Mouse (Mus musculus) v-Abl transformed pro-B cells (cell line): Measurements from ENCODE around the gene Dnal1.
"Not testable (repeated sequence)": the region's sequence is repeated elsewhere in the genome, so short reads cannot be mapped to it uniquely, and the experiment has no call there.

ENCODE experiments used
- in situ Hi-C, 2 experiments: fragments of 400-800 bp; cut with MboI; formaldehyde crosslinking; loops; one replicate each; pipeline ENCODE4 v1.15.1; 2025; ENCODE audit not compliant: unreplicated experiment in 2 of 2

The Dnal1 gene

GRCm38 (mm10) chr12:84114153-84114994 lies at the start of gene Dnal1:
Gene Dnal1, plus strand, starts transcription at chr12:84114366.
- in situ Hi-C loops = no loop called here

- in situ Hi-C loops = loop anchor here in 1 of 2 experiments (25.0 kb wide), 2 partner anchors 352 to 952 kb away; no protein-coding TSS in a partner anchor
Observed at GRCm38 (mm10) chr12:84064621-84065020, 49.5 kb upstream of the Dnal1 start.

GRCm38 (mm10) chr12:84067752-84068151 lies 46.4 kb upstream of the Dnal1 start:
- in situ Hi-C loops = loop anchor here in 1 of 2 experiments (25.0 kb wide), 2 partner anchors 355 to 955 kb away; no protein-coding TSS in a partner anchor

- in situ Hi-C loops = loop anchor here in 1 of 2 experiments (25.0 kb wide), 2 partner anchors 356 to 956 kb away; no protein-coding TSS in a partner anchor
Observed at GRCm38 (mm10) chr12:84068296-84068695, 45.9 kb upstream of the Dnal1 start.

GRCm38 (mm10) chr12:84068986-84069385 lies 45.2 kb upstream of the Dnal1 start, which contains the start of gene Acot5:
Gene Acot5, plus strand, starts transcription at chr12:84069325.
- in situ Hi-C loops = loop anchor here in 1 of 2 experiments (25.0 kb wide), 2 partner anchors 357 to 957 kb away; no protein-coding TSS in a partner anchor

- in situ Hi-C loops = loop anchor here in 1 of 2 experiments (25.0 kb wide), 2 partner anchors 357 to 957 kb away; no protein-coding TSS in a partner anchor
Observed at GRCm38 (mm10) chr12:84069582-84069981, 44.6 kb upstream of the Dnal1 start.

GRCm38 (mm10) chr12:84071696-84072095 lies 42.5 kb upstream of the Dnal1 start:
- in situ Hi-C loops = loop anchor here in 1 of 2 experiments (25.0 kb wide), 2 partner anchors 359 to 959 kb away; no protein-coding TSS in a partner anchor

- in situ Hi-C loops = no loop called here
Observed at GRCm38 (mm10) chr12:84077371-84077990, 36.7 kb upstream of the Dnal1 start.

GRCm38 (mm10) chr12:84083842-84084241 lies 30.3 kb upstream of the Dnal1 start:
- in situ Hi-C loops = no loop called here

GRCm38 (mm10) chr12:84084581-84084980 lies 29.6 kb upstream of the Dnal1 start:
- in situ Hi-C loops = no loop called here

- in situ Hi-C loops = not testable (repeated sequence)
Observed at GRCm38 (mm10) chr12:84094666-84095065, 19.5 kb upstream of the Dnal1 start.

- in situ Hi-C loops = no loop called here
Observed at GRCm38 (mm10) chr12:84099605-84100004, 14.6 kb upstream of the Dnal1 start.

- in situ Hi-C loops = no loop called here
Observed at GRCm38 (mm10) chr12:84100071-84100470, 14.1 kb upstream of the Dnal1 start.

- in situ Hi-C loops = not testable (repeated sequence)
Observed at GRCm38 (mm10) chr12:84100604-84101492, 13.3 kb upstream of the Dnal1 start, which contains the start of gene Acot6. Gene Acot6, plus strand, starts transcription at chr12:84100654.

- in situ Hi-C loops = no loop called here
Observed at GRCm38 (mm10) chr12:84101493-84101845, 12.7 kb upstream of the Dnal1 start.

GRCm38 (mm10) chr12:84107012-84107411 lies 7.2 kb upstream of the Dnal1 start:
- in situ Hi-C loops = no loop called here

- in situ Hi-C loops = no loop called here
Observed at GRCm38 (mm10) chr12:84107692-84108091, 6.5 kb upstream of the Dnal1 start.

- in situ Hi-C loops = no loop called here
Observed at GRCm38 (mm10) chr12:84109924-84110323, 4.2 kb upstream of the Dnal1 start.

- in situ Hi-C loops = no loop called here
Observed at GRCm38 (mm10) chr12:84110814-84111213, 3.4 kb upstream of the Dnal1 start.

- in situ Hi-C loops = no loop called here
Observed at GRCm38 (mm10) chr12:84113676-84114075, 490 bp upstream of the Dnal1 start.
